ENCODE assay signal across 19 mouse cellular contexts in genomic region chr1:127812929-127813328, GRCm38 (mm10). TPM values are rescaled to one million over a fixed set of nuclear protein-coding genes. Genes with fewer than 3 reads are reported as not detected.
DNase-seq lines count a peak whose midpoint lies in the region; ATAC-seq and TF ChIP-seq lines count a peak whose summit lies in the region.
"Had no signal": no experiment of that assay in that cellular context is flagged by ENCODE, and none has a peak within 500 bp of the region (broad histone marks: within the 10 kb centered on the region; RNA-seq: fewer than 3 reads in every experiment).

No protein-coding gene starts in this region.

- no peak for TF ChIP-seq CTCF in kidney, adult 2 months (conservative IDR thresholded peaks at IDR 0.05; ENCODE audit: insufficient read depth, insufficient read length, low read depth, low read length)

- no peak overlapping the region for H3K4me3 ChIP-seq in kidney, embryonic 14.5 days (ENCODE audit: low read length)
- H3K4me3 ChIP-seq in kidney, adult 2 months (ENCODE audit: insufficient read depth, low read depth, low read length) = no peak overlapping the region
- H3K4me3 ChIP-seq: embryonic facial prominence, embryonic 13.5 days; hindbrain, embryonic 13.5 days; neural tube, embryonic 12.5 days had no signal

- H3K36me3 ChIP-seq in kidney, embryonic 14.5 days (ENCODE audit: control insufficient read depth, insufficient read depth, low read length) = no peaks in the 10 kb centered on the region
- peaks cover 2% of the 10 kb centered on the region; the same call in 1 of the 2 replicates for H3K36me3 ChIP-seq in kidney, adult 2 months (ENCODE audit: control insufficient read depth, insufficient read depth, low read length)
- H3K36me3 ChIP-seq: embryonic facial prominence, embryonic 13.5 days; neural tube, embryonic 12.5 days had no signal

- 41% methylated on average over 7 of the region's 7 CpGs for WGBS in kidney, embryonic 14.5 days
- WGBS in kidney, adult 2 months = 38% methylated on average over 7 of the region's 7 CpGs

- H3K4me2 ChIP-seq in kidney, embryonic 14.5 days (replicated peaks; ENCODE audit: low read depth, low read length) = 0 out of 2 replicates have a peak overlapping the region, but pooled peaks have one; percentile 8
- H3K4me2 ChIP-seq: embryonic facial prominence, embryonic 13.5 days; hindbrain, embryonic 13.5 days; neural tube, embryonic 12.5 days had no signal

- DNase-seq in frontal cortex, postnatal 36 days (ENCODE audit: low spot score in 2 of 2) = peak; percentile 48 to 57
- DNase-seq in frontal cortex, postnatal 10 days (ENCODE audit: low spot score in 2 of 2) = no peak
- DNase-seq in kidney, adult 2 months = no peak
- DNase-seq in right cerebral cortex, adult 18-20 months = peak; percentile 54
- no peak for DNase-seq in right cerebral cortex, postnatal 4 days
- DNase-seq in telencephalon, adult 2 months (ENCODE audit: low read depth, low spot score) = peak; percentile 55
- no peak for DNase-seq in adrenal gland, postnatal 14 days
- DNase-seq: cerebellum, adult 11-12 months; kidney, adult 9 months; thymus, postnatal 25 days had no signal

- H3K9ac ChIP-seq in kidney, embryonic 14.5 days (ENCODE audit: low read depth, low read length) = no peak overlapping the region
- H3K9ac ChIP-seq: embryonic facial prominence, embryonic 13.5 days; hindbrain, embryonic 13.5 days; liver, embryonic 14.5 days; neural tube, embryonic 12.5 days had no signal

- H3K9me3 ChIP-seq in kidney, embryonic 14.5 days (ENCODE audit: control insufficient read depth, low read length) = no peaks in the 10 kb centered on the region
- H3K9me3 ChIP-seq: embryonic facial prominence, embryonic 13.5 days; hindbrain, embryonic 13.5 days; neural tube, embryonic 12.5 days had no signal

- no peak for TF ChIP-seq POLR2A in kidney, adult 2 months (IDR thresholded peaks at IDR 0.05; ENCODE audit: low read depth, low read length)

- H3K4me1 ChIP-seq in kidney, embryonic 14.5 days (ENCODE audit: control insufficient read depth, insufficient read depth, low read length) = no peaks in the 10 kb centered on the region
- no peaks in the 10 kb centered on the region for H3K4me1 ChIP-seq in kidney, adult 2 months (ENCODE audit: control insufficient read depth, insufficient read depth, low read length)
- H3K4me1 ChIP-seq: embryonic facial prominence, embryonic 13.5 days; hindbrain, embryonic 13.5 days; neural tube, embryonic 12.5 days had no signal

- no peak overlapping the region for H3K27ac ChIP-seq in kidney, embryonic 14.5 days (ENCODE audit: low read depth, low read length)
- no peak overlapping the region for H3K27ac ChIP-seq in kidney, adult 2 months (ENCODE audit: insufficient read depth, low read depth, low read length)
- H3K27ac ChIP-seq: embryonic facial prominence, embryonic 13.5 days; hindbrain, embryonic 13.5 days; liver, embryonic 14.5 days; neural tube, embryonic 12.5 days had no signal

- ATAC-seq in kidney, embryonic 14.5 days (ENCODE audit: low FRiP score, low TSS enrichment) = no peak
- ATAC-seq: lung, postnatal 0 days; Patski had no signal

- no peaks in the 10 kb centered on the region for H3K27me3 ChIP-seq in kidney, embryonic 14.5 days (ENCODE audit: control insufficient read depth, insufficient read depth, low read length)
- no peaks in the 10 kb centered on the region for H3K27me3 ChIP-seq in kidney, adult 2 months (replicated peaks; ENCODE audit: control insufficient read depth, insufficient read depth, low read length)
- H3K27me3 ChIP-seq: embryonic facial prominence, embryonic 13.5 days; hindbrain, embryonic 13.5 days; neural tube, embryonic 12.5 days; Patski had no signal

RNA-seq across cellular contexts. Expression of gene Ccnt2, which starts 39.0 kb away (rescaled TPM):
- polyA plus RNA-seq in kidney, embryonic 14.5 days (2014; fragmentation: Nextera tagmentation; extraction: Ambion mirVana) = 76.3 and 84.7 TPM in 2 replicates
- polyA plus RNA-seq in kidney, adult 2 months (2012; rRNA removed) = 12.7 and 14.7 TPM in 2 replicates
- total RNA-seq in adrenal gland, postnatal 14 days (2021) = 40.2 and 46.5 TPM in 2 replicates

RNA-seq across cellular contexts. Expression of gene Map3k19, which starts 41.9 kb away (rescaled TPM):
- not detected in 2 replicates for polyA plus RNA-seq in kidney, embryonic 14.5 days (2014; fragmentation: Nextera tagmentation; extraction: Ambion mirVana)
- 0.05 TPM in 1 of 2 replicates, not detected in the other for polyA plus RNA-seq in kidney, adult 2 months (2012; rRNA removed)
- 0.07 and 0.60 TPM in 2 replicates for total RNA-seq in adrenal gland, postnatal 14 days (2021)
- polyA plus RNA-seq: embryonic facial prominence, embryonic 13.5 days; limb, embryonic 11.5 days; neural tube, embryonic 12.5 days; Patski; stomach, embryonic 16.5 days had no signal

RNA-seq across cellular contexts. Expression of gene Rab3gap1, which starts 55.6 kb away (rescaled TPM):
- polyA plus RNA-seq in kidney, embryonic 14.5 days (2014; fragmentation: Nextera tagmentation; extraction: Ambion mirVana) = 13.7 and 25.1 TPM in 2 replicates
- 16.2 and 16.4 TPM in 2 replicates for polyA plus RNA-seq in kidney, adult 2 months (2012; rRNA removed)
- 41.1 and 46.4 TPM in 2 replicates for total RNA-seq in adrenal gland, postnatal 14 days (2021)

Comparison
In these comparisons a context has a peak if more than half of its experiments do, and no peak if none do; other contexts are left out.
1. DNase-seq: peak in frontal cortex, postnatal 36 days (2 of 2), right cerebral cortex, adult 18-20 months (single experiment) and telencephalon, adult 2 months (single experiment); none in frontal cortex, postnatal 10 days (0 of 2), kidney, adult 2 months (single experiment), right cerebral cortex, postnatal 4 days (single experiment) and adrenal gland, postnatal 14 days (single experiment).